ENCODE assay signal across 8 mouse cellular contexts in genomic region chr19:44297862-44298261, GRCm38 (mm10). TPM values are rescaled to one million over a fixed set of nuclear protein-coding genes. Genes with fewer than 3 reads are reported as not detected.
DNase-seq lines count a peak whose midpoint lies in the region; ATAC-seq and TF ChIP-seq lines count a peak whose summit lies in the region.

No protein-coding gene starts in this region.

- no peak overlapping the region for H3K27ac ChIP-seq in heart, embryonic 10.5 days
- no peak overlapping the region; the same call in 1 of the 2 replicates for H3K27ac ChIP-seq in CH12.LX (ENCODE audit: insufficient read depth, low read depth)
- no peak overlapping the region for H3K27ac ChIP-seq in forebrain, embryonic 14.5 days (ENCODE audit: low read depth, low read length)
- peak overlapping the region; percentile 83 for H3K27ac ChIP-seq in liver, embryonic 15.5 days (replicated peaks)

- H3K9me3 ChIP-seq in heart, embryonic 10.5 days: no peaks in the 10 kb centered on the region
- H3K9me3 ChIP-seq in CH12.LX (replicated peaks; ENCODE audit: low read length): no peaks in the 10 kb centered on the region
- no peaks in the 10 kb centered on the region for H3K9me3 ChIP-seq in forebrain, embryonic 14.5 days (replicated peaks; ENCODE audit: control insufficient read depth, low read length)
- no peaks in the 10 kb centered on the region for H3K9me3 ChIP-seq in liver, embryonic 15.5 days (replicated peaks)

- no peak for TF ChIP-seq CTCF in CH12.LX (conservative IDR thresholded peaks at IDR 0.05 in 1 of 2, IDR thresholded peaks at IDR 0.05 in 1 of 2; ENCODE audit: low read depth in 2 of 2, low read length in 2 of 2)

- WGBS in heart, embryonic 10.5 days: 90% methylated on average over 9 of the region's 9 CpGs
- 67% methylated on average over 9 of the region's 9 CpGs for WGBS in forebrain, embryonic 14.5 days
- 79% methylated on average over 9 of the region's 9 CpGs for WGBS in liver, embryonic 15.5 days (ENCODE audit: insufficient replicate concordance)

- H3K4me3 ChIP-seq in heart, embryonic 10.5 days: peak overlapping the region; percentile 91
- H3K4me3 ChIP-seq in CH12.LX (replicated peaks in 1 of 3; ENCODE audit: low read depth in 2 of 3, low read length in 2 of 3, poor library complexity in 1 of 3): peak overlapping the region; percentile 68 to 94 (median 92)
- H3K4me3 ChIP-seq in forebrain, embryonic 14.5 days (ENCODE audit: low read depth, low read length): peak overlapping the region; percentile 99
- peak overlapping the region; percentile 70 for H3K4me3 ChIP-seq in liver, embryonic 15.5 days (replicated peaks)

- peak overlapping the region; percentile 15; the same call in 1 of the 2 replicates for H3K9ac ChIP-seq in CH12.LX (ENCODE audit: insufficient read depth, low read depth)
- H3K9ac ChIP-seq in forebrain, embryonic 14.5 days (ENCODE audit: low read length): peak overlapping the region; percentile 99
- H3K9ac ChIP-seq in liver, embryonic 15.5 days: peak overlapping the region; percentile 33; the same call in 1 of the 2 replicates

- no peak for TF ChIP-seq RAD21 in CH12.LX (IDR thresholded peaks at IDR 0.05; ENCODE audit: low read depth, low read length)

- H3K4me2 ChIP-seq in CH12.LX (ENCODE audit: insufficient read depth, low read depth, poor library complexity, severe bottlenecking): peak overlapping the region; percentile 85
- peak overlapping the region; percentile 99 for H3K4me2 ChIP-seq in forebrain, embryonic 14.5 days (ENCODE audit: low read length)
- peak overlapping the region; percentile 93 for H3K4me2 ChIP-seq in liver, embryonic 15.5 days

- no peak for TF ChIP-seq EP300 in CH12.LX (IDR thresholded peaks at IDR 0.05; ENCODE audit: low read length)

- intact Hi-C loops in heart, postnatal 10 days (cut with DNase I): no loop called here

- 0 out of 2 replicates have a peak, but pooled peaks cover 4% of the 10 kb centered on the region for H3K27me3 ChIP-seq in heart, embryonic 10.5 days (ENCODE audit: insufficient read depth, poor library complexity, severe bottlenecking)
- H3K27me3 ChIP-seq in CH12.LX (replicated peaks): no peaks in the 10 kb centered on the region
- no peaks in the 10 kb centered on the region for H3K27me3 ChIP-seq in forebrain, embryonic 14.5 days (replicated peaks; ENCODE audit: control insufficient read depth, insufficient read depth, low read length)
- H3K27me3 ChIP-seq in liver, embryonic 15.5 days: no peaks in the 10 kb centered on the region

- dilution Hi-C loops in CH12.LX (cut with MboI; ENCODE audit: extremely low pct_ligation_motif_present, extremely low pct_unique_long_range_greater_than_20kb, low sequenced_read_pairs): no loop called here

- H3K79me2 ChIP-seq in CH12.LX (replicated peaks; ENCODE audit: control insufficient read depth, extremely low read depth, insufficient read depth, poor library complexity, severe bottlenecking): peaks cover 72% of the 10 kb centered on the region

- in situ Hi-C loops in CH12.LX (cut with MboI; ENCODE audit: low pct_ligation_motif_present, low pct_unique_long_range_greater_than_20kb, low sequenced_read_pairs): loop anchor here (5.0 kb wide), 1 partner anchor 51 kb away; no protein-coding TSS in a partner anchor

- H3K4me1 ChIP-seq in heart, embryonic 10.5 days: peaks cover 66% of the 10 kb centered on the region
- H3K4me1 ChIP-seq in CH12.LX (ENCODE audit: control insufficient read depth in 1 of 2, insufficient read depth in 2 of 2): peaks cover 18 to 53% of the 10 kb centered on the region in 2 experiments
- peaks cover 31% of the 10 kb centered on the region for H3K4me1 ChIP-seq in forebrain, embryonic 14.5 days (ENCODE audit: control insufficient read depth, insufficient read depth, low read length)
- H3K4me1 ChIP-seq in liver, embryonic 15.5 days (replicated peaks): peaks cover 97% of the 10 kb centered on the region

- DNase-seq in heart, embryonic 10.5 days (ENCODE audit: low spot score): no peak
- DNase-seq in heart, postnatal 10 days: no peak
- DNase-seq in CH12.LX (ENCODE audit: extremely low read depth): no peak
- DNase-seq in forebrain, embryonic 14.5 days (ENCODE audit: low spot score): no peak
- DNase-seq in adrenal gland, postnatal 14 days: no peak
- DNase-seq in urinary bladder, postnatal 25 days (ENCODE audit: low spot score): no peak
- DNase-seq in right cerebral cortex, adult 18-20 months: no peak

- ATAC-seq in forebrain, embryonic 14.5 days: no peak
- no peak for ATAC-seq in liver, embryonic 15.5 days (ENCODE audit: insufficient read depth)

- peaks cover 79% of the 10 kb centered on the region for H3K36me3 ChIP-seq in heart, embryonic 10.5 days
- H3K36me3 ChIP-seq in CH12.LX (replicated peaks in 1 of 2; ENCODE audit: control insufficient read depth in 1 of 2, insufficient read depth in 1 of 2, low read length in 1 of 2): peaks cover 71 to 76% of the 10 kb centered on the region in 2 experiments
- H3K36me3 ChIP-seq in forebrain, embryonic 14.5 days (ENCODE audit: control insufficient read depth, insufficient read depth, low read length): peaks cover 80% of the 10 kb centered on the region
- peaks cover 78% of the 10 kb centered on the region for H3K36me3 ChIP-seq in liver, embryonic 15.5 days (replicated peaks)

- TF ChIP-seq POLR2A in CH12.LX (IDR thresholded peaks at IDR 0.05; ENCODE audit: low read depth, low read length): no peak; the same call in 1 of the 2 replicates

TF ChIP-seq in CH12.LX, 34 proteins besides CTCF, POLR2A, EP300 and RAD21:
- TF ChIP-seq MAFK (IDR thresholded peaks at IDR 0.05; ENCODE audit: insufficient replicate concordance, low read length): no peak
- no peak for TF ChIP-seq NELFE (IDR thresholded peaks at IDR 0.05; ENCODE audit: low read depth, low read length)
- TF ChIP-seq JUND (conservative IDR thresholded peaks at IDR 0.05; ENCODE audit: low read depth, low read length): no peak
- no peak for TF ChIP-seq RCOR1 (conservative IDR thresholded peaks at IDR 0.05; ENCODE audit: low read depth, low read length)
- no peak for TF ChIP-seq NRF1 (IDR thresholded peaks at IDR 0.05; ENCODE audit: low read depth, low read length)
- TF ChIP-seq IRF4 (IDR thresholded peaks at IDR 0.05; ENCODE audit: low read depth, low read length): no peak
- TF ChIP-seq BHLHE40 (IDR thresholded peaks at IDR 0.05; ENCODE audit: low read depth, low read length): no peak
- TF ChIP-seq USF1 (IDR thresholded peaks at IDR 0.05; ENCODE audit: low read depth, low read length): no peak
- no peak for TF ChIP-seq GABPA (IDR thresholded peaks at IDR 0.05; ENCODE audit: insufficient replicate concordance, low read depth, low read length)
- no peak for TF ChIP-seq SIN3A (IDR thresholded peaks at IDR 0.05; ENCODE audit: low read length)
- TF ChIP-seq ELF1 (IDR thresholded peaks at IDR 0.05; ENCODE audit: low read depth, low read length): no peak
- TF ChIP-seq HCFC1 (IDR thresholded peaks at IDR 0.05; ENCODE audit: low read depth, low read length): no peak
- TF ChIP-seq CHD1 (IDR thresholded peaks at IDR 0.05; ENCODE audit: low read depth, low read length): no peak
- TF ChIP-seq ZNF384 (IDR thresholded peaks at IDR 0.05; ENCODE audit: low read depth, low read length): no peak
- TF ChIP-seq ETS1 (conservative IDR thresholded peaks at IDR 0.05; ENCODE audit: low read depth, low read length): no peak
- TF ChIP-seq SMC3 (IDR thresholded peaks at IDR 0.05; ENCODE audit: low read depth, low read length): no peak
- TF ChIP-seq CHD2 (IDR thresholded peaks at IDR 0.05; ENCODE audit: low read length): no peak
- no peak for TF ChIP-seq KAT2A (IDR thresholded peaks at IDR 0.05; ENCODE audit: insufficient replicate concordance, low read length)

RNA-seq across cellular contexts. Expression of gene Scd2, which starts 4.4 kb away (rescaled TPM):
- 195 and 207 TPM in 2 replicates for polyA plus RNA-seq in heart, embryonic 10.5 days (2016; fragmentation: Nextera tagmentation; extraction: Ambion mirVana)
- 10 to 100 TPM; 30.3 to 34.6 TPM for total RNA-seq in heart, postnatal 10 days (2021)
- total RNA-seq in CH12.LX (2012; rRNA removed) (204 and 212 TPM in 2 replicates), CH12.LX (2014; rRNA removed) (123 and 205 TPM in 2 replicates)
- 274 and 408 TPM in 2 replicates for polyA plus RNA-seq in CH12.LX (2012; ENCODE audit: insufficient read length, low read depth)
- polyA plus RNA-seq in forebrain, embryonic 14.5 days (2014; fragmentation: Nextera tagmentation; extraction: Ambion mirVana): 220 and 266 TPM in 2 replicates
- 108 and 124 TPM in 2 replicates for polyA plus RNA-seq in liver, embryonic 15.5 days (2015; fragmentation: Nextera tagmentation; extraction: Ambion mirVana)
- 337 and 408 TPM in 2 replicates for total RNA-seq in adrenal gland, postnatal 14 days (2021)

RNA-seq across cellular contexts. Expression of gene Scd4, which starts 35.0 kb away (rescaled TPM):
- 0.06 and 0.16 TPM in 2 replicates for polyA plus RNA-seq in heart, embryonic 10.5 days (2016; fragmentation: Nextera tagmentation; extraction: Ambion mirVana)
- 10 to 100 TPM; 44.0 to 67.2 TPM for total RNA-seq in heart, postnatal 10 days (2021)
- 0.08 TPM in 1 of 2 replicates, not detected in the other for total RNA-seq in CH12.LX (2012; rRNA removed)
- total RNA-seq in CH12.LX (2014; rRNA removed): 0.18 TPM in 1 of 2 replicates, not detected in the other
- 0.10 and 0.11 TPM in 2 replicates for polyA plus RNA-seq in CH12.LX (2012; ENCODE audit: insufficient read length, low read depth)
- 0.10 and 0.42 TPM in 2 replicates for polyA plus RNA-seq in forebrain, embryonic 14.5 days (2014; fragmentation: Nextera tagmentation; extraction: Ambion mirVana)
- 0.03 TPM in 1 of 2 replicates, not detected in the other for polyA plus RNA-seq in liver, embryonic 15.5 days (2015; fragmentation: Nextera tagmentation; extraction: Ambion mirVana)
- total RNA-seq in adrenal gland, postnatal 14 days (2021): 2.2 and 2.9 TPM in 2 replicates

Comparison
In these comparisons a context has a peak if more than half of its experiments do, and no peak if none do; other contexts are left out.
1. H3K9ac ChIP-seq: peak in every context shown above with its lines; median percentile 99 in forebrain, embryonic 14.5 days; 33 in liver, embryonic 15.5 days; 15 in CH12.LX.